Mouse (Mus musculus) E14TG2a.4 (cell line): ENCODE data around the gene Tacr1.
"Not testable (repeated sequence)": the region's sequence is repeated elsewhere in the genome, so short reads cannot be mapped to it uniquely, and the experiment has no call there.

Experiments
- H3K27me3 ChIP-seq: 2 replicates; pipeline ENCODE4 v1.6.1; 2014; ENCODE audit warnings: low read length, control low read depth; ENCODE audit not compliant: insufficient read depth
- H3K36me3 ChIP-seq: 2 replicates; pipeline ENCODE4 v1.6.1; 2014; ENCODE audit warnings: low read length, control low read depth; ENCODE audit not compliant: insufficient read depth
- H3K4me1 ChIP-seq: replicated peaks from 2 replicates; pipeline ENCODE4 v1.6.1; 2014; ENCODE audit warnings: low read depth, low read length, control low read depth
- H3K4me3 ChIP-seq: replicated peaks from 2 replicates; pipeline ENCODE4 v1.5.1; 2014; ENCODE audit warnings: mild to moderate bottlenecking, low read length
- H3K9me3 ChIP-seq: 2 replicates; pipeline ENCODE4 v1.6.1; 2014; ENCODE audit warnings: low read length, control low read depth
- CTCF ChIP-seq: conservative IDR thresholded peaks from 2 replicates; pipeline ENCODE4 v1.5.1; 2014; ENCODE audit warnings: low read length
- NANOG ChIP-seq: IDR thresholded peaks from 2 replicates; pipeline ENCODE4 v1.6.1; 2014; ENCODE audit warnings: borderline replicate concordance, low read length, mixed read lengths
- POU5F1 ChIP-seq: IDR thresholded peaks from 2 replicates; pipeline ENCODE4 v1.6.1; 2014; ENCODE audit warnings: low read length, borderline replicate concordance

The Tacr1 gene

DNA sequence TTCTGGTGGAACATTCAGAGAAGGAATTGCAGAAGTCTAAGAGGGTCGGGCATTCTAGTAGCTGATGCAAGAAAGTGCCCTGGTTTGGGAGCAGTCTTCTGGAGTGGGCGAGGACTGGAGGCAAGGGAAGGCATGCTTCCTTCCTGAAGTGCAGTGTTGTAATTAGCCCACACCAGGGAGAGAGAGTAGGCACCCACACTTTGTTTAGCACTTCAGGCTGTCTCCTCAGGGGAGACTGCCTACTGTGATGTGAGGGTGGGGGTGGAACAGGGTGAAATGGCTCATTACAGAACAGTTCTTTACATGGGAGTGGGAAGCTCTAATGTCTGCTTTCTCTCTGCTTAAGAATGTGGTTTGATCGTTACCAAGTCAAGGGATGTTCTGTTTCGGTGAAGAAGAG, 35.0 kb downstream of the Tacr1 start:
- no peaks in the 10 kb centered on the region for H3K27me3 ChIP-seq
- H3K4me3 ChIP-seq, result no peak overlapping the region
- no peaks in the 10 kb centered on the region for H3K36me3 ChIP-seq
- no peaks in the 10 kb centered on the region for H3K4me1 ChIP-seq
- no peaks in the 10 kb centered on the region for H3K9me3 ChIP-seq
- TF ChIP-seq CTCF (no peak), POU5F1 (no peak), NANOG (no peak)

DNA sequence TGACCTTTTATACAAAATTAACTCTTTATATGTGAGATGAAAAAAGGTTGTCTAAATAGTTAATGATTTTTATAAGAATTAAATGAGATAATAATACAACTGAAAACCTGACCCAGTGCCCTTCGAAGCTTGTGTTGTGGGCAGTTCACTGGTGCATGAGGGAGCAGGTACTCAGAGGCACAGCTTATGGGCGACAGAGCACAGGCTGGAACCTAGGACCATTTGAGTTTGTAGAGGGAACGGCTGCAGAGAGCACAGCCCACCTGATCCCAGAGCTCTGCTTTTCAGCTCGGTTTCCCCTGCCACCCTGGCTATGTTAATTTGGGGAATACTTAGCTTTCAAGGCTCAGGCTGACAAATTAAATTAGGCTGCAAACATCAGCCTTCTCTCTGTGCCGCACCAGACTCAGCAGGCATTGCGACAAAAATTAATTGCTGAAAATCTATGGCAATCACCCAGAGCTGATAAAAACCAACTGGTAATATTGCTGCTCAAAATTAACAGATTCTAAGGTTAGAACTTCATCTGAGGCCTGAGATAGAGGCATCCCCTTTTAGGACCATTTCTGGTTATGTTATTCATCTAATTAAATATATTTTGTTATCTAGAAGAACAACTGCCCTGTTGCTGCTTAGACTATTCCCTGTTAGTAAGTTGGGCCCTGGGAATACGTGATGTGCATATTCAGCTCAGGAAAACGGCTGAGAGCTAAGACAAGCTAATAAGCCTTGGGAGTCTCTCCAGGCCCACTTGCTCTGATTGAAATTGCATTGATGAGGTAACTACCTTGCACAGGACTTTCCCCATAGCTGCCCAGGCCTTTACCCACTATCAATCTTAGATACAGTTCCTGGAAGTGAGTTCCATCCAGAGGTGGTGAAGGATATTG, 50.3 kb downstream of the Tacr1 start:
- not testable (repeated sequence) for H3K4me3 ChIP-seq, H3K4me1 ChIP-seq, H3K9me3 ChIP-seq, H3K36me3 ChIP-seq, H3K27me3 ChIP-seq

DNA sequence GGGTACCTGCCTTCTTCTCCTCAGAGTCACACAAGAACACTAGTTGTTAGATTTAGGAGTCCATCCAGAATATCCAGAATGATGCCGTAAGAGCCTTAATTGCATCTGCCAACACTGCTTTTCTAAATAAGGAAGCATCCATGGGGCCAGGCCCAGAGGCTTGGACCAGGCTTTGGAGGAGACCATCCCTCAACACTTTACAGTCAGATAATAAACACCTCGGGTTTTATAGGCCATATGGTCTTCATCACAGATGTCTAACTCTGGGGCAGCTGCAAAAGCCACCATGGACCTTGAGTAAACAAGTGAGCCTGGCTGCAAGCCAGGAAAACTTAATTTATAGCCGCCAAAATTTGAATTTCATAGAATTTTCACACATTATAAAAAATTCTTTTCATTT, 53.1 kb downstream of the Tacr1 start:
- H3K4me3 ChIP-seq, result no peak overlapping the region
- no peaks in the 10 kb centered on the region for H3K27me3 ChIP-seq
- no peaks in the 10 kb centered on the region for H3K4me1 ChIP-seq
- 0 out of 2 replicates have a peak, but pooled peaks cover 2% of the 10 kb centered on the region for H3K9me3 ChIP-seq
- TF ChIP-seq NANOG, result no peak
- no peak for TF ChIP-seq CTCF
- TF ChIP-seq POU5F1, result no peak
- H3K36me3 ChIP-seq, result no peaks in the 10 kb centered on the region

DNA sequence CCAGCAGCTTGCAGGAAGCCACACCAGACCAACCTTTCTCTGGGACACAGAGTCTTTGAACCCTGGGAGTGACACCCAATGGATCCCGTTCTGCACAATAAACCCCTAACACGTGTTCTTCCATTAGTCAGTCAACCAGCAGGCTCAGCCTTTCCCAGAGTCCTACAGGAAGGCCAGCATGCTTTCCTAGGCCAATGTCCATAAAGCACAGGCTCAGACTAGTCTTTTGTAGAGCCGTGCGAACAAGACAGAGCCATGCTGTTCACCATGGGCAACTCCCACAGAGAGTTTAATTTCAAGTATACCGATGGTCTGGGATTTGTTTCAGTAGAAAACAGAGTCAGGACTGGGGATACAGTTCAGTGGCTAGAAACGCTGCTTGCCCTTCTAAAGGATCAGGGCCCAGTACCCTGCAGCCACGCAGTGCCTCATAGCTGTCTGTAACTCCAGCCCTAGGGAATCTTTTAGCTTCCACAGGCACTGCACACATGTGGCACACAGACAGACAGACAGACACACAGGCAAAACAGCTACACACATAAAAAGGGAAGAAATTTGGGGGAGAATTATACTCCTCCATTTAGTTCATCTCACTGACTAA, 55.1 kb downstream of the Tacr1 start:
- 0 out of 2 replicates have a peak, but pooled peaks cover 2% of the 10 kb centered on the region for H3K9me3 ChIP-seq
- H3K4me3 ChIP-seq, result no peak overlapping the region
- H3K4me1 ChIP-seq, result no peaks in the 10 kb centered on the region
- H3K36me3 ChIP-seq, result no peaks in the 10 kb centered on the region
- TF ChIP-seq POU5F1, result no peak
- no peak for TF ChIP-seq NANOG
- no peak for TF ChIP-seq CTCF
- no peaks in the 10 kb centered on the region for H3K27me3 ChIP-seq

DNA sequence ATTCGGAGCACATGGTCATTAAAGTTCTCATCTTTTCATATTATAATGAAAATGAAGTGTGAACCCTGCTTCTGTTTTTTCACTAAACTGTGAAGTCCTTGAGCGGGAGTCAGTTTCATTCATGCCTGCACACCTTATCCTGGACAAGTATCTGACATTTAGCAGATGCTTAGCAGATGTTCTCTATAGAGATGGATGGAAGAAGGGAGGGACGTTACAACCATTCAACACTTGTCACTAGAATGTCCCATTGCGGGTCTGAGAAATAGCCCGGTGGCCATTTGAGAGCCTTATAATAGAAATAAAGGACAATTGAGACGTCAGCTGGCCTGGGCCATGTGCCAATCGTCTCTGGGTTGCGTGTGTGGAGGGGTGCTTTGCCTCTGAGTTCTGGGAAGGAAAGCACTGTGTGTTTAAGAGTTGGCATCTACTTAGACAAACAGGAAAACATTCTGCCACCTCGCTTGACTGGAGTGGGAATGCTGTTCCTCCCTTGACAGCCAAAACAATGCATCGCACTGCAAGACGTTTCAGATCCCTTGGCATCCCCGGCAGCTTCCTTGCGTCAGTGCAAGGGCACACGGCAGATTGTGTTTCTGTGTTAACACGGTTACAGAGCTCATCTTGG, 56.7 kb downstream of the Tacr1 start:
- Histone ChIP-seq H3K4me1 (no peaks in the 10 kb centered on the region), H3K4me3 (no peak overlapping the region), H3K27me3 (no peaks in the 10 kb centered on the region), H3K36me3 (no peaks in the 10 kb centered on the region), H3K9me3 (0 out of 2 replicates have a peak, but pooled peaks cover 2% of the 10 kb centered on the region)
- no peak for TF ChIP-seq POU5F1
- no peak for TF ChIP-seq NANOG
- no peak for TF ChIP-seq CTCF

DNA sequence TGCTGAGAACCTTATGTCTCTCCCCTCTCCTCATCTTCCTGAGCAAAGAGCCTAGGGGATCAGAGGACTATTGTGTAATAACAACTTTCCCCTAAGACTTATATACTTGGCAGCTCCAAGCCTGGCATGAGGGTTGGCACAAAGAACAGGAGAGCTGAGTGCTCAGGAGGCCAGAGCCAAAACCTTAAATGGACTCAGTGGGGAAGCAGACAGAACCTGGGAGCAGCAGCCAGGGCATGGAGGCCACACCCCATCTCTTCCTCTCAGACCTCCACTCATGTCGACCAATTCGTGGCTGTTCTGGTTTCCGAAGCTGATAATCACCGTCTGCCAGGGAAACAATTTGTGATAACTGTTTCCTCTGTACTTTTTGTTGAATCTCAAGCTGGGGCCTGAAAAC, 61.0 kb downstream of the Tacr1 start:
- Histone ChIP-seq H3K27me3 (no peaks in the 10 kb centered on the region), H3K9me3 (0 out of 2 replicates have a peak, but pooled peaks cover 2% of the 10 kb centered on the region), H3K4me3 (no peak overlapping the region), H3K4me1 (no peaks in the 10 kb centered on the region), H3K36me3 (no peaks in the 10 kb centered on the region)
- TF ChIP-seq NANOG (no peak), POU5F1 (no peak), CTCF (no peak)

DNA sequence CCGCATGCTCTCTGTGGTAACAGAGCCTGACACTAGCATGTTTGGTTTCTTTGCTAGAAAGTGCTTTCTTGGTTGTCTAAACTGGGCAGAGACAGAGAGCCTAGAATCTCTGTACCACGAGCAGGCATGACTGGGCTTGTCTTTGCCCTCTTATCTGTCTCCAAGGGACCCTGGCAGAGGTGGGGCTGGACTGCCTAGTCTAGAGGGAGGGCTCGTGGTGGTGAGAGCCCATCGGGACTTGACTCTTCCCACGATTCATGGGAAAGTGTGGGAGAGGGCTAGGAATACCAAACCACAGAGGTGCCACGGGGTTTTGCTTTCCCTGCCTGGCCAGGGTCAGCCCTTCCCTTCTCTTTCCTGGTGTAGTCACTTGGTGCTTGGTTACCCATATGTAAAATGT, 72.3 kb downstream of the Tacr1 start:
- no peaks in the 10 kb centered on the region for H3K9me3 ChIP-seq
- no peak for TF ChIP-seq POU5F1
- TF ChIP-seq NANOG, result no peak
- no peak for TF ChIP-seq CTCF
- no peaks in the 10 kb centered on the region for H3K36me3 ChIP-seq
- H3K27me3 ChIP-seq, result no peaks in the 10 kb centered on the region
- no peak overlapping the region for H3K4me3 ChIP-seq
- H3K4me1 ChIP-seq, result no peaks in the 10 kb centered on the region

DNA sequence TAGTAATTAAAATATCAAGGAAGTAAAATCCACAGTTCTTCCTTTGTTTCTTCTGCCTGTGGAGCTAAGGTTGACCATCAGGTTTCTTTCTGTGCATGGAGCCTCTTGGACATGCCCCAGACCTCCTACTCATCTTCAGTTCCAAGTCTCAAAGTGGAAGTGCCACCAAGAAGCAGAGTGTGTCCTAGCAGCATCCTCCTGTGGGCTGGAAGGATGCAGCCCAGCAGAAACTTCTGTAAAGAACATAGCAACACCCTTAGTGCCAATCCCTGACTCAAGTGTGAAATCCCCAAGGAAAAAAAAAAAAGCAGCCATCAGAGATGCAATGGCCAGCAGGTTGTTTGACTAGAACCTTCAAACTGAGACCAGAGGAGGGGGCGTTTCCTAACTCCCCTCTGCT, 81.7 kb downstream of the Tacr1 start:
- Histone ChIP-seq H3K36me3 (no peaks in the 10 kb centered on the region), H3K4me1 (no peaks in the 10 kb centered on the region), H3K27me3 (no peaks in the 10 kb centered on the region), H3K4me3 (no peak overlapping the region), H3K9me3 (peaks cover 13% of the 10 kb centered on the region)
- TF ChIP-seq NANOG, result no peak
- TF ChIP-seq CTCF, result no peak
- no peak for TF ChIP-seq POU5F1

DNA sequence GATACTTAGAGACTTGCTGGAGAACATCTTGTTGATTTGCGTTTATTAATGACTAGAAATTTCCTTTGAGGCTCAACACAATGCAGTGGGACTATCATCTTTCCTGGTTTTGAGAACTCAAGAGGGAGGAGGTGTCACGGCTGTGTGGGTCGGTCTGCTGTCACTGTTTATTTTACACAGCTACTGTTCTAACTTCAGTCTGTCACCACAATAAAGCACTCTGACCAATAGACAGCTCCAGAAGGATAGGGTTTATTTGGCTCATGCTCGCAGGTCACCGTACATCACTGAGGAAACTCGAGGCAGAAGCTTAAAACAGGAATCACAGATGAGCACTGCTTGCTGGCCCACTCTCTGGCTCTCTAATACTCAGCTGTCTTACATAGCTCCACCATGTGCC, 92.3 kb downstream of the Tacr1 start:
- Histone ChIP-seq H3K4me3 (no peak overlapping the region), H3K27me3 (no peaks in the 10 kb centered on the region), H3K4me1 (no peaks in the 10 kb centered on the region), H3K9me3 (peaks cover 4% of the 10 kb centered on the region; the same call in 1 of the 2 replicates), H3K36me3 (no peaks in the 10 kb centered on the region)
- TF ChIP-seq POU5F1, result no peak
- TF ChIP-seq CTCF, result no peak
- no peak for TF ChIP-seq NANOG
